Mouse (Mus musculus) hindbrain, embryonic 16.5 days (tissue): ENCODE data around the gene Lrrc15. TPM values are rescaled to one million over a fixed set of nuclear protein-coding genes. Genes with fewer than 3 reads are reported as not detected.

Experiments used
- ATAC-seq: fragments of 200-750 bp; cut with Nextera tagmentation; 2 replicates; pipeline ENCODE4 v1.8.0; 2017; ENCODE audit warnings: moderate TSS enrichment, moderate library complexity
- H3K27ac ChIP-seq: fragments of 300-500 bp; sonication (generic); 2 replicates; pipeline ENCODE4 v1.5.1; 2014; ENCODE audit warnings: low read depth, mild to moderate bottlenecking, control low read depth, low read length, moderate library complexity
- H3K27me3 ChIP-seq: fragments of 300-500 bp; sonication (generic); replicated peaks from 2 replicates; pipeline ENCODE4 v1.6.1; 2014; ENCODE audit warnings: low read length; ENCODE audit not compliant: control insufficient read depth, insufficient read depth
- H3K36me3 ChIP-seq: fragments of 300-500 bp; sonication (generic); 2 replicates; pipeline ENCODE4 v1.6.1; 2014; ENCODE audit warnings: mild to moderate bottlenecking, low read length, moderate library complexity, mixed read lengths; ENCODE audit not compliant: control insufficient read depth, insufficient read depth
- H3K4me1 ChIP-seq: fragments of 300-500 bp; sonication (generic); 2 replicates; pipeline ENCODE4 v1.6.1; 2014; ENCODE audit warnings: low read depth, low read length; ENCODE audit not compliant: control insufficient read depth, insufficient read depth
- H3K4me2 ChIP-seq: fragments of 300-500 bp; sonication (generic); 2 replicates; pipeline ENCODE4 v1.6.1; 2014; ENCODE audit warnings: mild to moderate bottlenecking, low read length, control low read depth, moderate library complexity
- H3K4me3 ChIP-seq: fragments of 300-500 bp; sonication (generic); 2 replicates; pipeline ENCODE4 v1.5.1; 2014; ENCODE audit warnings: mild to moderate bottlenecking, low read length, control low read depth, moderate library complexity
- H3K9ac ChIP-seq: fragments of 300-500 bp; sonication (generic); 2 replicates; pipeline ENCODE4 v1.6.1; 2014; ENCODE audit warnings: low read depth, mild to moderate bottlenecking, control low read depth, low read length, moderate library complexity
- H3K9me3 ChIP-seq: fragments of 300-500 bp; sonication (generic); 2 replicates; pipeline ENCODE4 v1.6.1; 2014; ENCODE audit warnings: mild to moderate bottlenecking, low read length, moderate library complexity; ENCODE audit not compliant: control insufficient read depth
- WGBS: fragments of 180-500 bp; shearing (Covaris S2); extraction: QIAGEN DNeasy Blood & Tissue Kit; methylation state at CpG from one replicate; pipeline ENCODE4 v1.1.7; 2014; 5-methylcytosine and 5-hydroxymethylcytosine counted together
- polyA plus RNA-seq: library from polyadenylated mRNA; unstranded; fragments of >200 nt; fragmentation: Nextera tagmentation; extraction: Ambion mirVana; gene quantifications from 2 replicates; pipeline ENCODE4 v1.2.1, GENCODE M21; 2015

Lrrc15 gene
- polyA plus RNA-seq, 1 experiment from 2014 or later = 0.40 TPM

DNA sequence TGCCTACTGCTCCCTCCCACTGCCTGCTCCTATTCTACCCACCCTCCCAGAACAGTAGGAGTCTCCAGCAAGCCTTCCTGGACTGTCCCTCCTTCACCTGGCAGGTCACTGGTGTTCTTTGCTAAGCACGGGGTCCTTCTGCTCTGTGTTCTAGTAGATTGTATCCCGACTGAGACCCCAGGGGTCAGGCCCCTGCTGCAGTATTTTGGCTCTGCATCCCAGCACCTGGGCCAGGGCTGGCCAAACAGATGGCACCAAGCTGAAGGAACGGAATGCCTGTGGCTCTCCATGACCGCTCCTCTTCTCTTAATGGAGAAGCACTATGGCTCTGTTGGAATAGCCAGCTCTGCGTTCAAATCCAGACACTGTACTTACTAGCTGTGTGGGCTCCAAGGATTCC, 16.5 kb downstream of the Lrrc15 start:
- H3K9me3 ChIP-seq = no peaks in the 10 kb centered on the region
- no peak overlapping the region for H3K4me3 ChIP-seq
- H3K36me3 ChIP-seq = no peaks in the 10 kb centered on the region
- H3K27me3 ChIP-seq = no peaks in the 10 kb centered on the region
- H3K27ac ChIP-seq = no peak overlapping the region
- no peak overlapping the region for H3K9ac ChIP-seq
- no peaks in the 10 kb centered on the region for H3K4me1 ChIP-seq
- WGBS = 82% methylated on average over 5 of the region's 5 CpGs
- no peak overlapping the region for H3K4me2 ChIP-seq
- ATAC-seq = no peak

DNA sequence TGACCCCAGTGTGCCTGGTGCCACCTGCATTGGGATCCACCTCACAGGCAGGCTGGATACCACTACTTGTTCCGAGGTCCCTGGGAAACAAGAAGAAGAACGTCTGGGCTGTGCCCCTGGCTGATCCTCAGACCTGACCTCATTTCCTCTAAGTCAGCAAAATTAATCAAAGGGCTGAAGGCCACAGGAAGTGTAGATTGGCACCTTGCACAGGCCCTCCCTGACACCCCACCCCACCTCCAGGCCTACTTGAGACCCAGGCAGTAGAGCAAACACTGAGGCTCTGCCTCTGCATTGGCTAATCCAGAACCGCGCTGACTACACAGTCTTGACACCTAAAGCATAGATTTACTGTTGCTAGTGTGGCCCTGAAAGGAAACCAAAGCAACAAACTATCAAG, 17.4 kb downstream of the Lrrc15 start:
- no peak overlapping the region for H3K4me2 ChIP-seq
- no peak for ATAC-seq
- no peak overlapping the region for H3K9ac ChIP-seq
- no peaks in the 10 kb centered on the region for H3K4me1 ChIP-seq
- no peak overlapping the region for H3K4me3 ChIP-seq
- no peaks in the 10 kb centered on the region for H3K27me3 ChIP-seq
- no peaks in the 10 kb centered on the region for H3K36me3 ChIP-seq
- H3K27ac ChIP-seq = no peak overlapping the region
- 79% methylated on average over 4 of the region's 4 CpGs for WGBS
- no peaks in the 10 kb centered on the region for H3K9me3 ChIP-seq

- Histone ChIP-seq H3K36me3 (no peaks in the 10 kb centered on the region), H3K4me1 (no peaks in the 10 kb centered on the region), H3K27me3 (no peaks in the 10 kb centered on the region), H3K9me3 (no peaks in the 10 kb centered on the region), H3K27ac (no peak overlapping the region), H3K4me3 (no peak overlapping the region), H3K9ac (no peak overlapping the region), H3K4me2 (no peak overlapping the region)
- 59% methylated on average over 4 of the region's 4 CpGs for WGBS
- no peak for ATAC-seq
Observed at GRCm38 (mm10) chr16:30263156-30263555, 19.9 kb downstream of the Lrrc15 start.

DNA sequence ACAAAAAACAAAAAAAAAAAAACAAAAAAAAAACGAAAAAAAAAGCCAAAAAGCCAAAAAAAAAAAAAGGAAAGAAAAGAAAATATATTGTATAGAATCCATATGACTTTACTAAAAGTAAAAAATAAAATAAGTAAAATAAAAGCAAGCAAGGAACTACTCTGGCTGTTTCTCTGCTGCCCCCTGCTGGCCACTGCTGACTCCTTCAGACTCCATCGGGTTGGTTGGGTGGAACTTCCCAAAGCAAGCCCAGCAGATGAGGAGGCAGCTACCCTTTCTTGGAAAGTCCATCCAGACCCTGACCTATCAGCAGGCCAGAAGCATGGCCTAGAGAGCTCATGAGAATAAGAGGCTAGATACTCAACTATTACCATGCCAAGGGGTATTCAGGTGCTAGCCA, 20.4 kb downstream of the Lrrc15 start:
- 0% methylated on average over 2 of the region's 2 CpGs for WGBS
- Histone ChIP-seq H3K27me3 (no peaks in the 10 kb centered on the region), H3K9ac (no peak overlapping the region), H3K36me3 (no peaks in the 10 kb centered on the region), H3K9me3 (no peaks in the 10 kb centered on the region), H3K27ac (no peak overlapping the region), H3K4me1 (no peaks in the 10 kb centered on the region), H3K4me3 (no peak overlapping the region), H3K4me2 (no peak overlapping the region)
- no peak; the same call in 1 of the 2 replicates for ATAC-seq

DNA sequence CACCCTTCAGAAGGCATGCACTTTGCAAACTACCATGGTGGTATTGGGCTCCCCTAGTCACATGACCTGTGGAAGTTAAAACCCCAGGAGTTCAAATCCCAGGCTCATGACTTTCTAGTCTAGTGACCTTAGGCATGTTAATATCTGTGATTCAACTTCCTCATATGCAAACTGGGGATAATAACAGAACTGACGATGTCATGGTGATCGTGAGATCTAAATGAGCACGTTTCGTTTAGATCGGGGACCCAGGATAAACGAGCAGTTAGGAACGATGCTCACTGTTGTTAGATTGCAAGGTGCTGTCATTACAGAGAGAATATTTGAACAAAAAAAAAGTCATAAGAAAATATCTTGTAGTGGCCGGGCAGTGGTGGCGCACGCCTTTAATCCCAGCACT, 20.9 kb downstream of the Lrrc15 start:
- no peaks in the 10 kb centered on the region for H3K9me3 ChIP-seq
- H3K9ac ChIP-seq = no peak overlapping the region
- no peak overlapping the region for H3K27ac ChIP-seq
- H3K4me2 ChIP-seq = no peak overlapping the region
- no peak overlapping the region for H3K4me3 ChIP-seq
- no peaks in the 10 kb centered on the region for H3K4me1 ChIP-seq
- no peaks in the 10 kb centered on the region for H3K27me3 ChIP-seq
- WGBS = 91% methylated on average over 10 of the region's 10 CpGs
- no peaks in the 10 kb centered on the region for H3K36me3 ChIP-seq
- no peak for ATAC-seq

- no peak for ATAC-seq
Observed at GRCm38 (mm10) chr16:30261341-30261740, 21.7 kb downstream of the Lrrc15 start.

GRCm38 (mm10) chr16:30260012-30260635, 22.9 kb downstream of the Lrrc15 start:
- Histone ChIP-seq H3K27me3 (no peaks in the 10 kb centered on the region), H3K36me3 (no peaks in the 10 kb centered on the region), H3K9ac (no peak overlapping the region), H3K27ac (no peak overlapping the region), H3K4me2 (no peak overlapping the region), H3K4me1 (no peaks in the 10 kb centered on the region), H3K4me3 (no peak overlapping the region), H3K9me3 (no peaks in the 10 kb centered on the region)
- no peak for ATAC-seq
- WGBS = 86% methylated on average over 15 of the region's 15 CpGs

More at GRCm38 (mm10) chr16:30261341-30261740, 21.7 kb downstream of the Lrrc15 start:
- Histone ChIP-seq H3K27me3 (no peaks in the 10 kb centered on the region), H3K4me2 (no peak overlapping the region), H3K4me3 (no peak overlapping the region), H3K9me3 (no peaks in the 10 kb centered on the region), H3K9ac (no peak overlapping the region), H3K4me1 (no peaks in the 10 kb centered on the region), H3K27ac (no peak overlapping the region), H3K36me3 (no peaks in the 10 kb centered on the region)
- WGBS = 83% methylated on average over 9 of the region's 9 CpGs

- no peak overlapping the region for H3K4me2 ChIP-seq
- no peak overlapping the region for H3K27ac ChIP-seq
- 82% methylated on average over 10 of the region's 10 CpGs for WGBS
- H3K4me1 ChIP-seq = no peaks in the 10 kb centered on the region
- H3K9ac ChIP-seq = no peak overlapping the region
- no peaks in the 10 kb centered on the region for H3K9me3 ChIP-seq
- ATAC-seq = no peak
- H3K27me3 ChIP-seq = peaks cover 2% of the 10 kb centered on the region; the same call in 1 of the 2 replicates
- no peak overlapping the region for H3K4me3 ChIP-seq
- no peaks in the 10 kb centered on the region for H3K36me3 ChIP-seq
Observed at GRCm38 (mm10) chr16:30259444-30259843, 23.6 kb downstream of the Lrrc15 start.

- WGBS = 92% methylated on average over 7 of the region's 7 CpGs
- Histone ChIP-seq H3K27ac (no peak overlapping the region), H3K9me3 (no peaks in the 10 kb centered on the region), H3K4me3 (no peak overlapping the region), H3K4me1 (no peaks in the 10 kb centered on the region), H3K4me2 (no peak overlapping the region), H3K27me3 (peaks cover 2% of the 10 kb centered on the region; the same call in 1 of the 2 replicates), H3K9ac (no peak overlapping the region), H3K36me3 (no peaks in the 10 kb centered on the region)
- no peak for ATAC-seq
Observed at GRCm38 (mm10) chr16:30258441-30258840, 24.6 kb downstream of the Lrrc15 start.
